Mouse (Mus musculus): Measurements from ENCODE around the gene Esrp2. TPM values are rescaled to one million over a fixed set of nuclear protein-coding genes. Genes with fewer than 3 reads are reported as not detected.

The Esrp2 gene
- polyA plus RNA-seq, 1 experiment from 2014 or later = 58.3 TPM

GRCm38 (mm10) chr8:106108729-106109128 is 28.0 kb downstream of the Esrp2 start:
- WGBS = 90% methylated on average over 3 of the region's 3 CpGs
- H3K36me3 ChIP-seq = peaks cover 51% of the 10 kb centered on the region
- no peaks in the 10 kb centered on the region for H3K9me3 ChIP-seq
- H3K4me3 ChIP-seq = no peak overlapping the region
- ATAC-seq (ENCODE audit: insufficient number of reproducible peaks, low FRiP score, low TSS enrichment, low read depth) = no peak
- no peak overlapping the region for H3K27ac ChIP-seq
- no peaks in the 10 kb centered on the region for H3K27me3 ChIP-seq
- no peaks in the 10 kb centered on the region for H3K4me1 ChIP-seq
- H3K4me2 ChIP-seq = no peak overlapping the region
- no peak overlapping the region for H3K9ac ChIP-seq

- WGBS = 99% methylated on average over 4 of the region's 4 CpGs
- H3K36me3 ChIP-seq = peaks cover 56% of the 10 kb centered on the region
Observed at GRCm38 (mm10) chr8:106108080-106108479, 28.7 kb downstream of the Esrp2 start.

GRCm38 (mm10) chr8:106106193-106106592 is 30.6 kb downstream of the Esrp2 start:
- Histone ChIP-seq H3K4me1 (no peaks in the 10 kb centered on the region), H3K27ac (no peak overlapping the region), H3K36me3 (peaks cover 55% of the 10 kb centered on the region), H3K4me3 (no peak overlapping the region), H3K27me3 (no peaks in the 10 kb centered on the region), H3K9ac (no peak overlapping the region), H3K4me2 (no peak overlapping the region), H3K9me3 (no peaks in the 10 kb centered on the region)
- no peak for ATAC-seq (ENCODE audit: insufficient number of reproducible peaks, low FRiP score, low TSS enrichment, low read depth)
- 80% methylated on average over 1 of the region's 1 CpGs for WGBS

More at GRCm38 (mm10) chr8:106108080-106108479, 28.7 kb downstream of the Esrp2 start:
- Histone ChIP-seq H3K27ac (no peak overlapping the region), H3K9ac (no peak overlapping the region), H3K9me3 (no peaks in the 10 kb centered on the region), H3K4me2 (no peak overlapping the region), H3K4me3 (no peak overlapping the region), H3K4me1 (no peaks in the 10 kb centered on the region), H3K27me3 (no peaks in the 10 kb centered on the region)
- ATAC-seq (ENCODE audit: insufficient number of reproducible peaks, low FRiP score, low TSS enrichment, low read depth) = no peak

- ATAC-seq (ENCODE audit: insufficient number of reproducible peaks, low FRiP score, low TSS enrichment, low read depth) = no peak
- Histone ChIP-seq H3K27ac (no peak overlapping the region), H3K36me3 (peaks cover 44% of the 10 kb centered on the region), H3K27me3 (no peaks in the 10 kb centered on the region), H3K9me3 (no peaks in the 10 kb centered on the region), H3K4me2 (no peak overlapping the region), H3K9ac (no peak overlapping the region), H3K4me1 (no peaks in the 10 kb centered on the region), H3K4me3 (no peak overlapping the region)
- 81% methylated on average over 2 of the region's 2 CpGs for WGBS
Observed at GRCm38 (mm10) chr8:106103888-106104287, 32.9 kb downstream of the Esrp2 start.

GRCm38 (mm10) chr8:106102321-106102720 is 34.5 kb downstream of the Esrp2 start:
- Histone ChIP-seq H3K36me3 (peaks cover 31% of the 10 kb centered on the region), H3K4me3 (no peak overlapping the region), H3K9ac (no peak overlapping the region), H3K27me3 (no peaks in the 10 kb centered on the region), H3K9me3 (no peaks in the 10 kb centered on the region), H3K4me1 (no peaks in the 10 kb centered on the region), H3K4me2 (no peak overlapping the region), H3K27ac (no peak overlapping the region)
- no peak for ATAC-seq (ENCODE audit: insufficient number of reproducible peaks, low FRiP score, low TSS enrichment, low read depth)
- WGBS = 91% methylated on average over 4 of the region's 4 CpGs

Other genes with a start within 250 kb of the Esrp2 start
- 0.26 and 0.41 TPM in 2 replicates for gene Nrn1l, start 243.4 kb downstream of the Esrp2 start, polyA plus RNA-seq (2015; fragmentation: Nextera tagmentation; extraction: Ambion mirVana)
- gene Pskh1, start 236.5 kb downstream of the Esrp2 start, polyA plus RNA-seq (2015; fragmentation: Nextera tagmentation; extraction: Ambion mirVana) = 36.1 and 38.6 TPM in 2 replicates
- gene Ctrl, start 203.1 kb downstream of the Esrp2 start, polyA plus RNA-seq (2015; fragmentation: Nextera tagmentation; extraction: Ambion mirVana) = 0.96 and 1.1 TPM in 2 replicates
- 30.0 and 30.7 TPM in 2 replicates for gene Psmb10, start 198.5 kb downstream of the Esrp2 start, polyA plus RNA-seq (2015; fragmentation: Nextera tagmentation; extraction: Ambion mirVana)
- gene Lcat, start 193.6 kb downstream of the Esrp2 start, polyA plus RNA-seq (2015; fragmentation: Nextera tagmentation; extraction: Ambion mirVana) = 3.1 and 3.2 TPM in 2 replicates
- 57.6 and 62.7 TPM in 2 replicates for gene Slc12a4, start 170.9 kb downstream of the Esrp2 start, polyA plus RNA-seq (2015; fragmentation: Nextera tagmentation; extraction: Ambion mirVana)
- not detected in 2 replicates for gene Dpep3, start 157.5 kb downstream of the Esrp2 start, polyA plus RNA-seq (2015; fragmentation: Nextera tagmentation; extraction: Ambion mirVana)
- gene Dus2, start 145.6 kb downstream of the Esrp2 start, polyA plus RNA-seq (2015; fragmentation: Nextera tagmentation; extraction: Ambion mirVana) = 22.3 and 25.2 TPM in 2 replicates
- gene Dpep2nb, start 131.0 kb downstream of the Esrp2 start, polyA plus RNA-seq (2015; fragmentation: Nextera tagmentation; extraction: Ambion mirVana) = not detected in 2 replicates
- gene Ddx28, start 125.1 kb downstream of the Esrp2 start, polyA plus RNA-seq (2015; fragmentation: Nextera tagmentation; extraction: Ambion mirVana) = 18.4 and 19.0 TPM in 2 replicates
- 5.7 and 6.9 TPM in 2 replicates for gene Nfatc3, start 78.1 kb downstream of the Esrp2 start, polyA plus RNA-seq (2015; fragmentation: Nextera tagmentation; extraction: Ambion mirVana)
- gene Pla2g15, start 13.4 kb upstream of the Esrp2 start, polyA plus RNA-seq (2015; fragmentation: Nextera tagmentation; extraction: Ambion mirVana) = 17.9 and 19.9 TPM in 2 replicates
- gene Slc7a6, start 31.9 kb upstream of the Esrp2 start, polyA plus RNA-seq (2015; fragmentation: Nextera tagmentation; extraction: Ambion mirVana) = 36.5 and 41.0 TPM in 2 replicates
- gene Slc7a6os, start 74.0 kb upstream of the Esrp2 start, polyA plus RNA-seq (2015; fragmentation: Nextera tagmentation; extraction: Ambion mirVana) = 31.7 TPM in 2 replicates
- 42.5 and 43.0 TPM in 2 replicates for gene Prmt7, start 74.0 kb upstream of the Esrp2 start, polyA plus RNA-seq (2015; fragmentation: Nextera tagmentation; extraction: Ambion mirVana)
- 23.6 and 28.3 TPM in 2 replicates for gene Smpd3, start 201.0 kb upstream of the Esrp2 start, polyA plus RNA-seq (2015; fragmentation: Nextera tagmentation; extraction: Ambion mirVana)